Mouse (Mus musculus) megakaryocyte, embryonic 14.5 days (primary cell): Measurements from ENCODE around the gene Galm.

Source experiments
- FLI1 ChIP-seq: IDR thresholded peaks from 2 replicates; pipeline ENCODE4 v1.6.1; 2012; ENCODE audit warnings: low read length, inconsistent platforms, mixed read lengths
- GATA1 ChIP-seq: IDR thresholded peaks from 3 replicates; pipeline ENCODE4 v1.6.1; 2012; ENCODE audit warnings: mixed read lengths, low read length, inconsistent platforms, borderline replicate concordance

- TF ChIP-seq GATA1 (no peak), FLI1 (no peak)
Observed at GRCm38 (mm10) chr17:80174146-80174545, 46.9 kb downstream of the Galm start.
